In the genomic region with DNA sequence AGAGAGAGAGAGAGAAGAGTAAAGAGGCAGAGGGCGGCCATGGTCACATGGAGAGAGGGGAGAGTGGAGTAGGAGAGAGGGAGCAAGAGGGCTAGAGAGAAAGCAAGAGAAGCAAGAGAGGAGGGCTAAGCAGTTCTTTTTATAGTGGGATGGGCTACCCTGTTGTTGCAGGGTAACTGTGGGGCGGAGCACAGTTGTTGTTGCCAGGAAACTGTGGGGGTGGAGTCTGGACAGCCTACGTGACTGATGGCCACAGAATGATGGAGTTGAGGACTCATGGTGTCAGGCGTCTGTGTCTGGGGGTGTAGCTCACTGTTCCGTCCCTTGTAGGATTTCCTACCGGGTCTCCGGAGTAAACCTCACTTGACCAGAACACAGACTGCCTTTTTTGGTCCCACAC, we compare ENCODE assay signal across 16 mouse cellular contexts.
"Had no signal": no experiment of that assay in that cellular context is flagged by ENCODE, and none has a peak within 500 bp of the region (broad histone marks: within the 10 kb centered on the region; RNA-seq: fewer than 3 reads in every experiment).

No protein-coding gene starts in this region.

- H3K27ac ChIP-seq: limb, embryonic 13.5 days; liver, embryonic 12.5 days; liver, embryonic 15.5 days; stomach, postnatal 0 days had no signal

- ATAC-seq: liver, embryonic 12.5 days had no signal

- H3K4me3 ChIP-seq: limb, embryonic 13.5 days; liver, embryonic 12.5 days; liver, embryonic 15.5 days had no signal

- H3K4me2 ChIP-seq: limb, embryonic 13.5 days; liver, embryonic 12.5 days; liver, embryonic 15.5 days; midbrain, embryonic 11.5 days had no signal

- H3K36me3 ChIP-seq: limb, embryonic 13.5 days; liver, embryonic 12.5 days; liver, embryonic 15.5 days had no signal

- DNase-seq: kidney, postnatal 14 days; kidney, postnatal 4 days; left cerebral cortex, postnatal 4 days; liver; lung, adult 2 months; lung, postnatal 14 days; lung, postnatal 4 days; midbrain, embryonic 14.5 days; thymus, adult 2 months; thymus, postnatal 14 days; thymus, postnatal 4 days had no signal

- H3K4me1 ChIP-seq: limb, embryonic 13.5 days; liver, embryonic 12.5 days; liver, embryonic 15.5 days had no signal

- H3K9ac ChIP-seq: limb, embryonic 13.5 days; liver, embryonic 12.5 days; liver, embryonic 15.5 days had no signal

- H3K9me3 ChIP-seq: limb, embryonic 13.5 days; liver, embryonic 12.5 days; liver, embryonic 15.5 days had no signal
